Mouse (Mus musculus) stomach, embryonic 14.5 days (tissue): ENCODE measurements around the gene Tle3. TPM values are rescaled to one million over a fixed set of nuclear protein-coding genes. Genes with fewer than 3 reads are reported as not detected.

Experiments
- ATAC-seq: fragments of 200-750 bp; cut with Nextera tagmentation; 2 replicates; pipeline ENCODE4 v1.8.0; 2017; ENCODE audit warnings: low read depth, moderate TSS enrichment; ENCODE audit not compliant: insufficient number of reproducible peaks, insufficient read depth, low FRiP score
- H3K27ac ChIP-seq: fragments of 300-500 bp; sonication (generic); 2 replicates; pipeline ENCODE4 v1.5.1; 2014; ENCODE audit warnings: mild to moderate bottlenecking, low read length, moderate library complexity, mixed read lengths
- H3K27me3 ChIP-seq: fragments of 300-500 bp; sonication (generic); 2 replicates; pipeline ENCODE4 v1.6.1; 2014; ENCODE audit warnings: low read length, control low read depth, mixed read lengths; ENCODE audit not compliant: control insufficient read depth, insufficient read depth
- H3K36me3 ChIP-seq: fragments of 300-500 bp; sonication (generic); 2 replicates; pipeline ENCODE4 v1.6.1; 2014; ENCODE audit warnings: mild to moderate bottlenecking, control low read depth, low read length, moderate library complexity, mixed read lengths; ENCODE audit not compliant: control insufficient read depth, insufficient read depth
- H3K4me1 ChIP-seq: fragments of 300-500 bp; sonication (generic); 2 replicates; pipeline ENCODE4 v1.6.1; 2014; ENCODE audit warnings: low read length, control low read depth, mixed read lengths; ENCODE audit not compliant: control insufficient read depth, insufficient read depth
- H3K4me2 ChIP-seq: fragments of 300-500 bp; sonication (generic); replicated peaks from 2 replicates; pipeline ENCODE4 v1.6.1; 2014; ENCODE audit warnings: low read depth, low read length, control low read depth
- H3K4me3 ChIP-seq: fragments of 300-500 bp; sonication (generic); 2 replicates; pipeline ENCODE4 v1.5.1; 2014; ENCODE audit warnings: low read depth, low read length, control low read depth
- H3K9ac ChIP-seq: fragments of 300-500 bp; sonication (generic); replicated peaks from 2 replicates; pipeline ENCODE4 v1.6.1; 2014; ENCODE audit warnings: low read depth, mild to moderate bottlenecking, control low read depth, low read length, moderate library complexity, mixed read lengths
- H3K9me3 ChIP-seq: fragments of 300-500 bp; sonication (generic); 2 replicates; pipeline ENCODE4 v1.6.1; 2016; ENCODE audit warnings: low read depth, low read length, control low read depth; ENCODE audit not compliant: control insufficient read depth
- WGBS: fragments of 180-500 bp; shearing (Covaris S2); extraction: QIAGEN DNeasy Blood & Tissue Kit; methylation state at CpG from one replicate; pipeline ENCODE4 v1.1.7; 2014; 5-methylcytosine and 5-hydroxymethylcytosine counted together
- polyA plus RNA-seq: library from polyadenylated mRNA; unstranded; fragments of >200 nt; fragmentation: Nextera tagmentation; extraction: Ambion mirVana; gene quantifications from 2 replicates; pipeline ENCODE4 v1.2.1, GENCODE M21; 2014

The Tle3 gene
- polyA plus RNA-seq, 1 experiment from 2014 or later: 31.9 TPM

- H3K4me3 ChIP-seq: no peak overlapping the region
- no peak overlapping the region for H3K9ac ChIP-seq
- peaks cover 7% of the 10 kb centered on the region for H3K4me1 ChIP-seq
- H3K36me3 ChIP-seq: no peaks in the 10 kb centered on the region
- H3K27me3 ChIP-seq: no peaks in the 10 kb centered on the region; the same call in 1 of the 2 replicates
- no peak overlapping the region for H3K4me2 ChIP-seq
- no peak overlapping the region for H3K27ac ChIP-seq
- no peaks in the 10 kb centered on the region for H3K9me3 ChIP-seq
- 79% methylated on average over 9 of the region's 9 CpGs for WGBS
- ATAC-seq: no peak
Measured at GRCm38 (mm10) chr9:61330747-61331146, 41.4 kb upstream of the Tle3 start.

- no peak for ATAC-seq
- no peak overlapping the region for H3K9ac ChIP-seq
- H3K4me2 ChIP-seq: no peak overlapping the region
- no peak overlapping the region for H3K4me3 ChIP-seq
- no peaks in the 10 kb centered on the region for H3K36me3 ChIP-seq
- H3K27me3 ChIP-seq: no peaks in the 10 kb centered on the region; the same call in 1 of the 2 replicates
- no peak overlapping the region for H3K27ac ChIP-seq
- no peaks in the 10 kb centered on the region for H3K9me3 ChIP-seq
- WGBS: 78% methylated on average over 7 of the region's 7 CpGs
- peaks cover 8% of the 10 kb centered on the region for H3K4me1 ChIP-seq
Measured at GRCm38 (mm10) chr9:61332226-61332936, 39.8 kb upstream of the Tle3 start.

GRCm38 (mm10) chr9:61336179-61336578, 36.0 kb upstream of the Tle3 start:
- H3K4me1 ChIP-seq: peaks cover 21% of the 10 kb centered on the region

GRCm38 (mm10) chr9:61336591-61337587, 35.3 kb upstream of the Tle3 start:
- WGBS: 21% methylated on average over 17 of the region's 17 CpGs
- Histone ChIP-seq H3K4me2 (peak overlapping the region; percentile 22; the same call in 1 of the 2 replicates), H3K9ac (no peak overlapping the region), H3K27ac (no peak overlapping the region), H3K4me3 (no peak overlapping the region), H3K36me3 (no peaks in the 10 kb centered on the region), H3K9me3 (no peaks in the 10 kb centered on the region), H3K4me1 (peaks cover 21% of the 10 kb centered on the region), H3K27me3 (0 out of 2 replicates have a peak, but pooled peaks cover 2% of the 10 kb centered on the region)
- ATAC-seq: peak; percentile 67; the same call in 1 of the 2 replicates

More at GRCm38 (mm10) chr9:61336179-61336578, 36.0 kb upstream of the Tle3 start:
- H3K9me3 ChIP-seq: no peaks in the 10 kb centered on the region
- H3K4me2 ChIP-seq: no peak overlapping the region
- no peaks in the 10 kb centered on the region for H3K27me3 ChIP-seq
- H3K4me3 ChIP-seq: no peak overlapping the region
- H3K9ac ChIP-seq: no peak overlapping the region
- no peaks in the 10 kb centered on the region for H3K36me3 ChIP-seq
- no peak for ATAC-seq
- no peak overlapping the region for H3K27ac ChIP-seq

GRCm38 (mm10) chr9:61337665-61338064, 34.5 kb upstream of the Tle3 start:
- H3K4me3 ChIP-seq: no peak overlapping the region
- no peak overlapping the region for H3K27ac ChIP-seq
- 0 out of 2 replicates have a peak, but pooled peaks cover 4% of the 10 kb centered on the region for H3K27me3 ChIP-seq
- H3K4me1 ChIP-seq: peaks cover 21% of the 10 kb centered on the region
- H3K36me3 ChIP-seq: no peaks in the 10 kb centered on the region
- 20% methylated on average over 9 of the region's 9 CpGs for WGBS
- ATAC-seq: no peak
- no peak overlapping the region for H3K9ac ChIP-seq
- no peak overlapping the region for H3K4me2 ChIP-seq
- H3K9me3 ChIP-seq: no peaks in the 10 kb centered on the region

GRCm38 (mm10) chr9:61339311-61339710, 32.9 kb upstream of the Tle3 start:
- peaks cover 21% of the 10 kb centered on the region for H3K4me1 ChIP-seq
- peak; percentile 72 for ATAC-seq
- no peak overlapping the region for H3K4me2 ChIP-seq
- H3K27ac ChIP-seq: no peak overlapping the region
- WGBS: 35% methylated on average over 6 of the region's 6 CpGs
- H3K4me3 ChIP-seq: no peak overlapping the region
- H3K9ac ChIP-seq: no peak overlapping the region
- 0 out of 2 replicates have a peak, but pooled peaks cover 4% of the 10 kb centered on the region for H3K27me3 ChIP-seq
- H3K9me3 ChIP-seq: no peaks in the 10 kb centered on the region
- no peaks in the 10 kb centered on the region for H3K36me3 ChIP-seq

- H3K36me3 ChIP-seq: no peaks in the 10 kb centered on the region
- 81% methylated on average over 2 of the region's 2 CpGs for WGBS
- no peak for ATAC-seq
Measured at GRCm38 (mm10) chr9:61340333-61340732, 31.8 kb upstream of the Tle3 start.

GRCm38 (mm10) chr9:61342297-61342696, 29.9 kb upstream of the Tle3 start:
- Histone ChIP-seq H3K9ac (no peak overlapping the region), H3K4me2 (no peak overlapping the region), H3K9me3 (no peaks in the 10 kb centered on the region), H3K27me3 (0 out of 2 replicates have a peak, but pooled peaks cover 4% of the 10 kb centered on the region), H3K4me1 (peaks cover 13% of the 10 kb centered on the region), H3K36me3 (no peaks in the 10 kb centered on the region), H3K27ac (no peak overlapping the region), H3K4me3 (no peak overlapping the region)
- WGBS: 79% methylated on average over 6 of the region's 6 CpGs
- ATAC-seq: no peak

More at GRCm38 (mm10) chr9:61340333-61340732, 31.8 kb upstream of the Tle3 start:
- no peak overlapping the region for H3K27ac ChIP-seq
- H3K4me2 ChIP-seq: no peak overlapping the region
- H3K4me1 ChIP-seq: peaks cover 21% of the 10 kb centered on the region
- H3K27me3 ChIP-seq: 0 out of 2 replicates have a peak, but pooled peaks cover 4% of the 10 kb centered on the region
- H3K9ac ChIP-seq: no peak overlapping the region
- no peaks in the 10 kb centered on the region for H3K9me3 ChIP-seq
- no peak overlapping the region for H3K4me3 ChIP-seq
